Mouse (Mus musculus): ENCODE measurements around the gene Gbx1. TPM values are rescaled to one million over a fixed set of nuclear protein-coding genes. Genes with fewer than 3 reads are reported as not detected.

Gene Gbx1
- total RNA-seq, 2 experiments from 2014 or later = not detected

- intact Hi-C loops (cut with DNase I) = no loop called here
- DNase-seq = no peak
These were observed 44.5 kb downstream of the Gbx1 start for GRCm38 (mm10) chr5:24482247-24483079.

GRCm38 (mm10) chr5:24481647-24482046 lies 45.4 kb downstream of the Gbx1 start:
- intact Hi-C loops (cut with DNase I) = no loop called here
- DNase-seq = peak; percentile 45 to 65

GRCm38 (mm10) chr5:24477909-24478308 lies 49.1 kb downstream of the Gbx1 start:
- intact Hi-C loops (cut with DNase I) = no loop called here
- DNase-seq = no peak

- intact Hi-C loops (cut with DNase I) = no loop called here
- no peak for DNase-seq
These were observed 51.3 kb downstream of the Gbx1 start for GRCm38 (mm10) chr5:24475476-24476241.

GRCm38 (mm10) chr5:24474723-24475261 lies 52.2 kb downstream of the Gbx1 start:
- intact Hi-C loops (cut with DNase I) = loop anchor here (5.0 kb wide), 1 partner anchor 137 kb away; no protein-coding TSS in a partner anchor
- DNase-seq = peak; percentile 50 to 67

- DNase-seq = no peak
- intact Hi-C loops (cut with DNase I) = loop anchor here (5.0 kb wide), 1 partner anchor 137 kb away; no protein-coding TSS in a partner anchor
These were observed 52.8 kb downstream of the Gbx1 start for GRCm38 (mm10) chr5:24474025-24474722.

DNA sequence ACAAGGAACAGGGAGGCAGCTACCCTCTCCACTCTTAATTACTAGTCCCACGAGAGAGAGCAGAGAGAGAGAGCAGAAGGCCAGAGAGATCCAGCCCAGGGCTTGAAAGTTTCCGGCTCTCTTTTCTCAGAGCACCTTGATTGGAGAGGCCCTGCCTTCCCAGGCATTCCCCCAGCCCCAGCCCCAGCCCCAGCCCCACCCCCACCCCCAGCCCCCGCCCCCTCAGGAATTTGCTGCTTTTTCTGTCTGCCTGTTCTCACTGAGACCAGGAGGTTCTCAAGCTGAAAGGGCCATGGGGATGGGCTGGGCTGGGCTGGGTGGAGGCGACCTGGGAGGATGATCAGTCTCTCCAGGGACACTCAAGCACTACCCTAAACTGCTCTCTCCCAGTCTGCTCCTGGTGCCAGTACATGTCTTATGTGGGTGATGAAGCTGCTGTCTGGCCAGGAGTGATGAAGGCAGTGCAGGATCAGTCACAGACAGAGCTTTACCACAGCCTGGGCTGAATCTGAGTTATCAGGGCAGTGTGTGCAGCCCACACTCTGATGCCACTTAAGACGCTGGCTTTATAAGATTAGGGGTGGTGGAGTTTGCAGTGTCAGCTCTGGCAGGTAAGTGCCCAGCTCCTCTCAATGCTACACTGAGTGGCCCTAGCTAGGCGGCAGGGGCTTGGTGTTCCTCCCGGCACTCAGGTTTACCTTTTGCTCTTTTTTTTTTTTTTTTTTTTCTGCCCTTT lies 54.0 kb downstream of the Gbx1 start:
- intact Hi-C loops (cut with DNase I) = loop anchor here (5.0 kb wide), 1 partner anchor 136 kb away; no protein-coding TSS in a partner anchor
- no peak for DNase-seq

- DNase-seq = peak; percentile 82 to 85
- intact Hi-C loops (cut with DNase I) = loop anchor here (1.0 to 5.0 kb wide), 4 partner anchors 16 to 210 kb away; no protein-coding TSS in a partner anchor
These were observed 56.4 kb downstream of the Gbx1 start for GRCm38 (mm10) chr5:24470600-24470999.

GRCm38 (mm10) chr5:24466762-24467161 lies 60.2 kb downstream of the Gbx1 start:
- intact Hi-C loops (cut with DNase I) = no loop called here
- no peak for DNase-seq

GRCm38 (mm10) chr5:24455613-24456012 lies 71.4 kb downstream of the Gbx1 start:
- no peak for DNase-seq
- intact Hi-C loops (cut with DNase I) = loop anchor here (2.0 kb wide), 1 partner anchor 15 kb away; no protein-coding TSS in a partner anchor

DNA sequence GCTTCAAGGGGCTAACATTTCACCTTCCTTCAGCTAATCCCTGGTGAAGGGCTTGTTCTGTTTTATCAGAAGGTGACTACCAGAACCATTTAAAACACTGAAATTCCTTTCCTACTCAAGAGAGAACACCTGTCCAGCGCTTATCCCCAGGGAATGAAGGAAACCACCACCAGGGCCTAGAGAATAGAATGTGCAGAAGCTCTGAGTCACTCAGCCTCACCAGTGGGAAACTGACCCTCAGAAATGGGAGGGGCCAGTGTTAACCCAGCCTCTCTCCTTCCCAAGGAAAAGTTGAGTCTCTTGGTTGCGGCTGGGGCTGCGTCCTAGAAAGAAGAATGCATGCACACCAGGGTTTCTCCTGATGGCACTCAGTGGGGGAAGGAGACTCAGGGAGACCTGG lies 71.9 kb downstream of the Gbx1 start:
- DNase-seq = no peak
- intact Hi-C loops (cut with DNase I) = loop anchor here (2.0 kb wide), 1 partner anchor 16 kb away; no protein-coding TSS in a partner anchor

GRCm38 (mm10) chr5:24453985-24454303 lies 73.1 kb downstream of the Gbx1 start:
- no peak for DNase-seq
- intact Hi-C loops (cut with DNase I) = loop anchor here (2.0 to 5.0 kb wide), 3 partner anchors 17 to 148 kb away; no protein-coding TSS in a partner anchor

DNA sequence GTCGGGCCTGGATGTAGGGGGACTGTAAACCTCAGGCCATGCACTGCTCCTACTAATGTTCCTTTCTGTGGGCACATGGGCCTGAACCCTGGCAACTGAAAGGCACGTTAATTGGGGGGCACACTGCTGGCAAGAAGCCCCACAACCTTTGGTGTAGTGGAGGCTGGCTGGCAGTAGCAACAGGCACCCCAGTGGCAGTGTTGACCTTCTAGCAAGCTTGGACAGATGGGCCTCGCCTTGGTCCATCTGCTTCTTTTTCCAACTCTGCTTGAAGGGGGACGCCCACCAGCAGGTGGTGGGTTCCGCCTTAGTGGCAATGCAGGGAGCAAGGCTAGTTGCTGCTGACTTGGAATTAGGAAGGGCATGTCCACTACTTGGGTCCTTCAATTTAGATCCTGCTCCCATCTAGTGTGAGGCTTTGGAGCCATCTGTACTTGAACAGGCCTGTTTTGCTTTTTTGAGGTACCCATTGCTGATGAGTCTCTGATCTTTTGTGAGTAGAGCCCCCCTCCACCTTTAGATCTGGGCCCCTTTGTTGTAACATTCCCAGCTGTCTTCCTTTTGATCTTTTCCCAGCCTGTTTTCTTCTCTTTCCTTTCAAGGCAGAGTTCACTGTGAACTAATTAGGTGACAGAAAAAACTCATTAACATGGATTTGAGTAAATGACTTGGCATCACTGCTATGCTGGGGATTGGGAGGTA lies 73.6 kb downstream of the Gbx1 start:
- intact Hi-C loops (cut with DNase I) = loop anchor here (2.0 to 5.0 kb wide), 2 partner anchors 29 to 149 kb away; no protein-coding TSS in a partner anchor
- no peak for DNase-seq

Other genes starting within 250 kb of the Gbx1 start
- 10 to 100 TPM; 56.3 to 72.6 TPM for gene Kcnh2, start 175.6 kb downstream of the Gbx1 start, total RNA-seq (2021)
- gene Nos3, start 162.4 kb downstream of the Gbx1 start, total RNA-seq (2021) = 10 to 100 TPM; 23.7 to 26.2 TPM
- under 1 TPM; 0.27 to 0.75 TPM for gene Atg9b, start 135.1 kb downstream of the Gbx1 start, total RNA-seq (2021)
- 10 to 100 TPM; 83.7 to 84.9 TPM for gene Abcb8, start 133.5 kb downstream of the Gbx1 start, total RNA-seq (2021)
- not detected for gene Asic3, start 113.8 kb downstream of the Gbx1 start, total RNA-seq (2021)
- 10 to 100 TPM; 22.5 to 23.0 TPM for gene Cdk5, start 103.7 kb downstream of the Gbx1 start, total RNA-seq (2021)
- 10 to 100 TPM; 29.2 to 35.1 TPM for gene Slc4a2, start 103.4 kb downstream of the Gbx1 start, total RNA-seq (2021)
- 100 to 1,000 TPM; 288 to 310 TPM for gene Fastk, start 81.9 kb downstream of the Gbx1 start, total RNA-seq (2021)
- gene Tmub1, start 79.3 kb downstream of the Gbx1 start, total RNA-seq (2021) = 10 to 100 TPM; 11.7 to 12.1 TPM
- 10 to 100 TPM; 83.6 to 91.1 TPM for gene Agap3, start 75.0 kb downstream of the Gbx1 start, total RNA-seq (2021)
- 10 to 100 TPM; 73.0 to 82.3 TPM for gene Asb10, start 13.8 kb upstream of the Gbx1 start, total RNA-seq (2021)
- not detected for gene 4931409K22Rik, start 29.6 kb upstream of the Gbx1 start, total RNA-seq (2021)
- 10 to 100 TPM; 55.3 to 56.0 TPM for gene Abcf2, start 50.3 kb upstream of the Gbx1 start, total RNA-seq (2021)
- gene Chpf2, start 59.5 kb upstream of the Gbx1 start, total RNA-seq (2021) = 10 to 100 TPM; 10.8 to 11.6 TPM
- gene Smarcd3, start 97.2 kb upstream of the Gbx1 start, total RNA-seq (2021) = 10 to 100 TPM; 63.2 to 64.5 TPM
- gene Nub1, start 158.3 kb upstream of the Gbx1 start, total RNA-seq (2021) = 10 to 100 TPM; 38.0 to 39.3 TPM
- gene Wdr86, start 203.5 kb upstream of the Gbx1 start, total RNA-seq (2021) = under 1 TPM; 0.49 to 0.53 TPM
- not detected for gene Crygn, start 230.8 kb upstream of the Gbx1 start, total RNA-seq (2021)

All from heart, postnatal 36 days (tissue).